Mouse (Mus musculus) lung, postnatal 0 days (tissue): Measurements from ENCODE around the gene Scel.

Experiments used
- CTCF ChIP-seq: IDR thresholded peaks from 2 replicates; pipeline ENCODE4 v1.5.1; 2016; ENCODE audit warnings: antibody characterized with exemption, mild to moderate bottlenecking
- EP300 ChIP-seq: IDR thresholded peaks from 2 replicates; pipeline ENCODE4 v1.6.1; 2016; ENCODE audit warnings: antibody characterized with exemption, mild to moderate bottlenecking, control low read depth

DNA sequence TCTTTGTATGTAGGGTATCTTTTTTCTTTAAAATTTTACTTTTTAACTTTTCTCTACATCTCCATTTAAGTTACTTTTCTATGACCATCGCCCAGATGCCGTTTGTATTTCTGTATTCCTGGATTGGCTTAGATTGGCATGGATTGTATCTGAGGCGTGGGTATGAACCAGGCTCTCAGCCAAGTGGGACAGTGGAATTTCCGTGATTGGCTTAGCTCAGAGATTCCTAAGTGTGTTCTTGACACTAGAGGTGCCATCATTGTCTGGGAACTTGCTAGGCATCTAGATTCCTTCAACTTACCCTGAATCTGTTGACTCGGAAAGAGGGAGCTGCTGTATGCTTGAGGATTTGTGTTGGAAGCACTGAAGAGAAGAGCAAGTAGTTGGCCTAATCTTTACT lies 142.3 kb downstream of the Scel start:
- TF ChIP-seq CTCF (no peak), EP300 (no peak)
